Mouse (Mus musculus): ENCODE results near the gene Itk. TPM values are rescaled to one million over a fixed set of nuclear protein-coding genes. Genes with fewer than 3 reads are reported as not detected.
A peak's percentile ranks its signal among the peaks of the same experiment; 100 is the strongest.
"Not testable (repeated sequence)": the region's sequence is repeated elsewhere in the genome, so short reads cannot be mapped to it uniquely, and the experiment has no call there.

Gene Itk
- 0.16 and 1.8 TPM in 2 replicates for polyA plus RNA-seq (2012; rRNA removed)

DNA sequence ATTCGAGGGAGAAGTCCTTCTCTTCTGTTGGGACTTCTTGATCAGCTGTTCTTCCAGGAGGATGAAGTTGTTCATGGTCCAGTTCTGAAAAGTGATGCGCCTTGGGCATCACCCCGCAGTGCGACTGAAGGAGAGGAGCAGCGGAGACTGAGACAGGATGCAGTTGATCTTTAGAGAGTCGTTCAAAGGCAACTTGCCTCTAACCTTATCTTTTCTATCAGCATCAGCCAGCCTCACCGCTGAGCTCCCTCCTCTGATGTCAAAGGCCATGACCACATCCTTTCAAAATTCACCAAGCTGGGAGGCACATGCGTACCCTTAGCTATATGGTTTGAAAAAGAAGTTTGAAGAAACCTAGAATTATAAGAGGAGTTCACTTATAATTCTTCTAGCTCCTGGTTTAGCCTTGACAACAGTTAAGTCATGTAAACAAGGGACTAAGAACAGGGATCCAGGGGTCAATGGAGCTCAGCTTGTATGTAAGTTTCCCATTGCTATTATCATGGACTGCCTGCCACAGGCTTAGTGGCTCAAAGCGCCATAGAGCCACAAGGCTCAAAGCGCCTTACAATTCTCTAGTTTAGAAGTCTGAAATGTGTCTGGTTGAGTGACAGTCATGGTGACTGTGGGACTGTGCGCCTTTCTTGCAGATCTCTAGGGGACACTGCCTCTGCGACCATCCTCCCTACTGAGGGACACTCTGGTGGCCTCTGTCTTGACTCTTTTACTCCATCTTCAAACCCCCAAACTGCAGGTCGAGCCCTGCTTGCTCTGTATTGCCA is at the start of gene Itk:
Gene Itk (minus strand): TSS at position 180 of the 782 bp plus-strand sequence.
- H3K27me3 ChIP-seq (replicated peaks; ENCODE audit: control insufficient read depth, insufficient read depth, low read length), result no peaks in the 10 kb centered on the region
- DNase-seq, result no peak
- WGBS, result 81% methylated on average over 13 of the region's 13 CpGs
- no peaks in the 10 kb centered on the region for H3K4me1 ChIP-seq (ENCODE audit: control insufficient read depth, insufficient read depth, low read length)
- H3K36me3 ChIP-seq (ENCODE audit: control insufficient read depth, insufficient read depth, low read length), result no peaks in the 10 kb centered on the region
- no peak within 1 kb of the TSS for H3K4me3 ChIP-seq (ENCODE audit: insufficient read depth, low read depth, low read length)
- TF ChIP-seq POLR2A (IDR thresholded peaks at IDR 0.05; ENCODE audit: low read depth, low read length) (no peak), CTCF (conservative IDR thresholded peaks at IDR 0.05; ENCODE audit: insufficient read depth, insufficient read length, low read depth, low read length) (no peak)
- no peak within 1 kb of the TSS for H3K27ac ChIP-seq (ENCODE audit: insufficient read depth, low read depth, low read length)

DNA sequence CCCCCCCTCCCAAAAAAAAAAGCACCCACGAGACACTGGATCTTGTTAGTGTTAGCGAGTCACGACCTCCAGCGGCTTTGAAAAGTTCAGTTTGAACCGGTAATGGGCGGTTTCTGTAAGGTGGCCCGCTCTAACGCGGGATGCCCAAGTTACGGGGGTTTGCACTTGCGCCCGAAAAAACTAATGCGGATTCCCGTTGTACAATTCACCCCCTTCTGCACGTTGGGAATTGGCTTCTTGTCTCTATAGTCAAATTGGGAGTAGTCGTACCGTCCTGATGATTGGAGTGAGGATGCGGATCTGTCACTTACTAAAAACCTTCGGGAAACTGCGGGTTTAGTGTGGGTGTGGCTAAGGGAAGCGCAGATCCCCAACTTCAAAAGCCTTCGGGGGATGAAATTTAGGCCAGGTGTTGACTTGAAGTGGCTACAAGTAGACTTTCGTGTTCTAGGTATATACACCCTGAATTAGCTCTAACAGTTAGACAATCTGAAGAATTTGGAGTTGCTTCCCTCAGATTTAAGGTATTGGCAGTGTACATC is 48.2 kb upstream of the Itk start:
- DNase-seq, result no peak

DNA sequence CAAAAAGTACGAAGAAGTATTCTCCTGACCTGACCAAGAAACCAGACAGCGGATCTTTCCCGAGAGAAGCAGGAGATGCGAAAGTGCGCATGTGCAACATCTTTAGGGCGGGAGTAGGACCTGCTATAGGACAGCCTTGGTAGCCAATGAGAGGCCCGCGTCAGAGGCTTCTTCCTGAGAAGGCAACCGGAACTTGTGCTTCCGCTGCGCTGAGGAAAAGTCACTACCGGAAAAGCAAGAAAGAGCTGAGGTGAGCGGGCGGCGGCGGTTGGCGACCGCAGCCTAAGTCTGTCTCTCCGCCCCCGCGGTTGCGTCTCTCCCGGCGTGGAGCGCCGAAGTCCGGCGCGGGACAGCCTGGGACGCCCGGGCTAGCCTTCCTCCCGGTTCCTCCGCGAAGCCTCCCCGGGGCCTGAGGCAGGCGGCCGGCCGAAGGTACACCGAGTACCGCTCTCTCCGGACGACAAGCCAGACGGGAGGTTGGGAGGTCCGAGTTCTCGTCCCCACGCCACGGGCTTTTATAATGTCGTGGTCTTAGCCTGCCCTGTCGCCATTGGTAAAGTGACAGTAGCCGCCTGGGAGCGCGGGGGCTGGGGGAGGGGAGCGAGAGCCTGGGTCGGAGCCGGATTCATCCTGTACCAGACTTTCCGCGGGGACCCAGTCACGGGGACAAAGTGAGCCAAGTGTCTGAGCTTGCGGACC is 47.6 kb upstream of the Itk start, which contains the start of gene Med7:
Gene Med7 (plus strand): TSS at position 166 of the 699 bp plus-strand sequence.
- Histone ChIP-seq H3K27ac (ENCODE audit: insufficient read depth, low read depth, low read length) (peak within 1 kb of the TSS; percentile 90), H3K36me3 (ENCODE audit: control insufficient read depth, insufficient read depth, low read length) (0 out of 2 replicates have a peak, but pooled peaks cover 1% of the 10 kb centered on the region), H3K4me3 (ENCODE audit: insufficient read depth, low read depth, low read length) (peak within 1 kb of the TSS; percentile 91), H3K27me3 (replicated peaks; ENCODE audit: control insufficient read depth, insufficient read depth, low read length) (no peaks in the 10 kb centered on the region), H3K4me1 (ENCODE audit: control insufficient read depth, insufficient read depth, low read length) (no peaks in the 10 kb centered on the region)
- TF ChIP-seq POLR2A (IDR thresholded peaks at IDR 0.05; ENCODE audit: low read depth, low read length) (no peak), CTCF (conservative IDR thresholded peaks at IDR 0.05; ENCODE audit: insufficient read depth, insufficient read length, low read depth, low read length) (no peak)
- DNase-seq, result peak; percentile 98
- under 1% methylated on average over 59 of the region's 59 CpGs for WGBS

More for the DNA sequence above, 48.2 kb upstream of the Itk start:
- no peak for TF ChIP-seq CTCF (conservative IDR thresholded peaks at IDR 0.05; ENCODE audit: insufficient read depth, insufficient read length, low read depth, low read length)
- Histone ChIP-seq H3K4me3 (ENCODE audit: insufficient read depth, low read depth, low read length) (peak overlapping the region; percentile 91), H3K4me1 (ENCODE audit: control insufficient read depth, insufficient read depth, low read length) (no peaks in the 10 kb centered on the region), H3K27ac (ENCODE audit: insufficient read depth, low read depth, low read length) (peak overlapping the region; percentile 90; the same call in 1 of the 2 replicates), H3K36me3 (ENCODE audit: control insufficient read depth, insufficient read depth, low read length) (0 out of 2 replicates have a peak, but pooled peaks cover 1% of the 10 kb centered on the region), H3K27me3 (replicated peaks; ENCODE audit: control insufficient read depth, insufficient read depth, low read length) (no peaks in the 10 kb centered on the region)
- WGBS, result 1% methylated on average over 23 of the region's 23 CpGs

DNA sequence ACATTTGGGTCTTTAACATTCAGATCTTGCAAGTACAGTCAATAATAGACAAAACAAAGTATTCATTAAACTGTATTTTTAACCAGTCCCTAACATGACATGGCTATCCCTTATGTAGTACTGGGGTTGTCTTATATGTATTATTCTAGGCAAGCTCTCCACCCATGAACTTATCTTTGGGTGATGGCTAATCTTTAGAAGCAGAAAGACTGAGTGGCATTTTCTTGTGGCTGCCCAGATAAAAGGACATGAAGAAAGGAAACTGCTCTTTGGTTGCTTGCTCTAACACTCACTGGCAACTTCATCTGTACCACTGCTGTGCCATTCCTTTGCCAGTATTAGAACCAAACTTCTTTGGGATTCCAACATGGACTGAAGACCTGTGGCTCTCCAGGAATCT is 46.0 kb upstream of the Itk start:
- H3K27ac ChIP-seq (ENCODE audit: insufficient read depth, low read depth, low read length), result no peak overlapping the region

DNA sequence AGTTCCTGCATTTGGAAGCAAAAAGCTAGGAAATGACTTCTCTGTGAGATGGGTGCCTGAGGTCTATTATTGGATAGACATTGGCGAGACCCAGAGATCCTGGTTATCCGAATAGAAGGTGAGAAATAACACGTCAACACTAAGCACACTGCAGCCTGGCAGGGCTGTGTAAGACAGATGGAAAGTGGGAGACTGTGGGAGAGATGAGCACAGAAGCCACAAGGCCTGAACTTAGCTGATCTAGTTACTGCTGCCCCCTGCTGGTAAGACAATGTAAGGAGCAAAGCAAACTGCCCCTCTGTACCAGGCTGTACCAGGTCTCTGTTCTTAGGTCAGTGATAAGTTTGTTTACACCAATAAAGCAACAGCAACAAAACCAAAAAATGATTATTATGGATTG is 41.8 kb upstream of the Itk start:
- Histone ChIP-seq H3K36me3 (ENCODE audit: control insufficient read depth, insufficient read depth, low read length) (no peaks in the 10 kb centered on the region), H3K27me3 (replicated peaks; ENCODE audit: control insufficient read depth, insufficient read depth, low read length) (no peaks in the 10 kb centered on the region), H3K4me3 (ENCODE audit: insufficient read depth, low read depth, low read length) (no peak overlapping the region), H3K4me1 (ENCODE audit: control insufficient read depth, insufficient read depth, low read length) (no peaks in the 10 kb centered on the region), H3K27ac (ENCODE audit: insufficient read depth, low read depth, low read length) (no peak overlapping the region)
- TF ChIP-seq CTCF (conservative IDR thresholded peaks at IDR 0.05; ENCODE audit: insufficient read depth, insufficient read length, low read depth, low read length) (peak; percentile 90), POLR2A (IDR thresholded peaks at IDR 0.05; ENCODE audit: low read depth, low read length) (no peak)
- WGBS, result 25% methylated on average over 3 of the region's 3 CpGs
- DNase-seq, result peak; percentile 75

More for the DNA sequence above, 46.0 kb upstream of the Itk start:
- H3K36me3 ChIP-seq (ENCODE audit: control insufficient read depth, insufficient read depth, low read length), result no peaks in the 10 kb centered on the region
- no peak for DNase-seq
- H3K4me3 ChIP-seq (ENCODE audit: insufficient read depth, low read depth, low read length), result no peak overlapping the region
- TF ChIP-seq POLR2A (IDR thresholded peaks at IDR 0.05; ENCODE audit: low read depth, low read length), result no peak
- no peaks in the 10 kb centered on the region for H3K4me1 ChIP-seq (ENCODE audit: control insufficient read depth, insufficient read depth, low read length)
- no peaks in the 10 kb centered on the region for H3K27me3 ChIP-seq (replicated peaks; ENCODE audit: control insufficient read depth, insufficient read depth, low read length)

DNA sequence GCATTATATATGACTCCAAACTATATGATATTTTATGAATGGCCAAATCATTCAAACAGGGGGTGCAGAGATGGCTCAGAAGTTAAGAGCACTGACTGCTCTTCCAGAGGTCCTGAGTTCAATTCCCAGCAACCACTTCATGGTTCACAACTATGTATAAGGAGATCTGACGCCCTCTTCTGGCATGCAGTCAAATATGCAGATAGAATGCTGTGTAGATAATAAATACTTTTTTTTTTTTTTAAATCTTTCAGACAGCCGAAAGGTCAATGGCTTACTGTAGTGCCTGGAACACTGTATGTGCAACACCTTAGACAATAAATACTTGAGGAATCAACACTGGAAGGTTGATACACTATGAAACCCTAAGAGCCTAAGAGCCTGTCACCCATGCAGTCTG is 40.8 kb upstream of the Itk start:
- Histone ChIP-seq H3K27me3 (replicated peaks; ENCODE audit: control insufficient read depth, insufficient read depth, low read length) (no peaks in the 10 kb centered on the region), H3K4me3 (ENCODE audit: insufficient read depth, low read depth, low read length) (no peak overlapping the region), H3K4me1 (ENCODE audit: control insufficient read depth, insufficient read depth, low read length) (no peaks in the 10 kb centered on the region), H3K27ac (ENCODE audit: insufficient read depth, low read depth, low read length) (no peak overlapping the region), H3K36me3 (ENCODE audit: control insufficient read depth, insufficient read depth, low read length) (no peaks in the 10 kb centered on the region)
- 89% methylated on average over 2 of the region's 2 CpGs for WGBS
- TF ChIP-seq CTCF (conservative IDR thresholded peaks at IDR 0.05; ENCODE audit: insufficient read depth, insufficient read length, low read depth, low read length) (no peak), POLR2A (IDR thresholded peaks at IDR 0.05; ENCODE audit: low read depth, low read length) (no peak)
- no peak for DNase-seq

DNA sequence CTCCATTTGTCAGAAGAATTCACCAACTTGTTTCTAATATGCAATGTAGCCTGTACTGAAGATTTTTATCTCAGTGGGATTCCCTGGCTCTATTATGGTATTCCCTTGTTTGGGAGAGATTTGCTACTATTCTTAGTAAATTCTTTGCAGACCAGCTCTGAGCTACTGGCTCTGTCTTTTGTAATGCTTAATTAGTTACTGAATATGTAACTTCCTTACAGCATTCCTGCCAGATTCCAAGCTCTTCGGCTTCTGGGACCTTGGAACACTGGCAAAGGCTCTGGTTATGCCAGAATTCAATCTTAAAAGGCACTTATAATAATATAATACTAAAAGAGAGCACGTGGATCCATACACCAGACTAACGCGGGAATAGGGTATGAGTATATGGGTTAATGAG is 38.8 kb upstream of the Itk start:
- not testable (repeated sequence) for H3K27ac ChIP-seq (ENCODE audit: insufficient read depth, low read depth, low read length); H3K4me3 ChIP-seq (ENCODE audit: insufficient read depth, low read depth, low read length); H3K27me3 ChIP-seq (replicated peaks; ENCODE audit: control insufficient read depth, insufficient read depth, low read length); H3K4me1 ChIP-seq (ENCODE audit: control insufficient read depth, insufficient read depth, low read length); H3K36me3 ChIP-seq (ENCODE audit: control insufficient read depth, insufficient read depth, low read length)
- peak; percentile 57 for DNase-seq
- WGBS, result 20% methylated on average over 4 of the region's 4 CpGs
